Mouse (Mus musculus): ENCODE measurements around the gene Ccdc120. TPM values are rescaled to one million over a fixed set of nuclear protein-coding genes. Genes with fewer than 3 reads are reported as not detected.

Gene Ccdc120
- polyA plus RNA-seq, 1 experiment from 2014 or later = 4.1 TPM

- Histone ChIP-seq H3K4me2 (ENCODE audit: low read depth, low read length) (no peak overlapping the region), H3K27me3 (ENCODE audit: control insufficient read depth, insufficient read depth, low read length) (no peaks in the 10 kb centered on the region), H3K27ac (ENCODE audit: low read length) (no peak overlapping the region), H3K9me3 (replicated peaks; ENCODE audit: control insufficient read depth, low read length) (no peaks in the 10 kb centered on the region), H3K4me3 (ENCODE audit: low read length) (no peak overlapping the region), H3K36me3 (ENCODE audit: control insufficient read depth, insufficient read depth) (no peaks in the 10 kb centered on the region), H3K4me1 (ENCODE audit: control insufficient read depth, insufficient read depth, low read length) (no peaks in the 10 kb centered on the region), H3K9ac (ENCODE audit: low read length) (no peak overlapping the region)
- no peak for ATAC-seq (replicated peaks; ENCODE audit: extremely low read depth, insufficient read depth, low FRiP score)
- WGBS = 49% methylated on average over 3 of the region's 3 CpGs
Observed at GRCm38 (mm10) chrX:7690486-7690885, 60.2 kb downstream of the Ccdc120 start.

GRCm38 (mm10) chrX:7688321-7688720 is 62.4 kb downstream of the Ccdc120 start:
- 88% methylated on average over 2 of the region's 2 CpGs for WGBS
- no peak overlapping the region for H3K9ac ChIP-seq (ENCODE audit: low read length)
- ATAC-seq (replicated peaks; ENCODE audit: extremely low read depth, insufficient read depth, low FRiP score) = no peak
- H3K27ac ChIP-seq (ENCODE audit: low read length) = no peak overlapping the region
- H3K4me3 ChIP-seq (ENCODE audit: low read length) = no peak overlapping the region
- H3K4me1 ChIP-seq (ENCODE audit: control insufficient read depth, insufficient read depth, low read length) = no peaks in the 10 kb centered on the region
- H3K27me3 ChIP-seq (ENCODE audit: control insufficient read depth, insufficient read depth, low read length) = no peaks in the 10 kb centered on the region; the same call in 1 of the 2 replicates
- no peaks in the 10 kb centered on the region for H3K36me3 ChIP-seq (ENCODE audit: control insufficient read depth, insufficient read depth)
- H3K9me3 ChIP-seq (replicated peaks; ENCODE audit: control insufficient read depth, low read length) = no peaks in the 10 kb centered on the region
- no peak overlapping the region for H3K4me2 ChIP-seq (ENCODE audit: low read depth, low read length)

Other genes starting within 250 kb of the Ccdc120 start
- gene Foxp3, start 177.3 kb downstream of the Ccdc120 start, polyA plus RNA-seq (2015; fragmentation: Nextera tagmentation; extraction: Ambion mirVana) = 0.06 and 0.12 TPM in 2 replicates
- 1.2 and 1.8 TPM in 2 replicates for gene Ppp1r3f, start 176.6 kb downstream of the Ccdc120 start, polyA plus RNA-seq (2015; fragmentation: Nextera tagmentation; extraction: Ambion mirVana)
- 20.8 and 23.0 TPM in 2 replicates for gene Ccdc22, start 145.4 kb downstream of the Ccdc120 start, polyA plus RNA-seq (2015; fragmentation: Nextera tagmentation; extraction: Ambion mirVana)
- not detected in 2 replicates for gene Cacna1f, start 143.8 kb downstream of the Ccdc120 start, polyA plus RNA-seq (2015; fragmentation: Nextera tagmentation; extraction: Ambion mirVana)
- 0.95 and 1.4 TPM in 2 replicates for gene Syp, start 112.4 kb downstream of the Ccdc120 start, polyA plus RNA-seq (2015; fragmentation: Nextera tagmentation; extraction: Ambion mirVana)
- gene Prickle3, start 93.6 kb downstream of the Ccdc120 start, polyA plus RNA-seq (2015; fragmentation: Nextera tagmentation; extraction: Ambion mirVana) = 10.0 and 10.5 TPM in 2 replicates
- 142 and 150 TPM in 2 replicates for gene Plp2, start 79.5 kb downstream of the Ccdc120 start, polyA plus RNA-seq (2015; fragmentation: Nextera tagmentation; extraction: Ambion mirVana)
- 0.60 and 1.1 TPM in 2 replicates for gene Magix, start 69.7 kb downstream of the Ccdc120 start, polyA plus RNA-seq (2015; fragmentation: Nextera tagmentation; extraction: Ambion mirVana)
- 33.2 and 33.5 TPM in 2 replicates for gene Gpkow, start 53.8 kb downstream of the Ccdc120 start, polyA plus RNA-seq (2015; fragmentation: Nextera tagmentation; extraction: Ambion mirVana)
- 31.5 and 35.3 TPM in 2 replicates for gene Wdr45, start 36.6 kb downstream of the Ccdc120 start, polyA plus RNA-seq (2015; fragmentation: Nextera tagmentation; extraction: Ambion mirVana)
- not detected in 2 replicates for gene Gm45208, start 28.7 kb downstream of the Ccdc120 start, polyA plus RNA-seq (2015; fragmentation: Nextera tagmentation; extraction: Ambion mirVana)
- gene Praf2, start 22.5 kb downstream of the Ccdc120 start, polyA plus RNA-seq (2015; fragmentation: Nextera tagmentation; extraction: Ambion mirVana) = 32.4 and 34.0 TPM in 2 replicates
- 19.1 TPM in 2 replicates for gene Tfe3, start 11.7 kb upstream of the Ccdc120 start, polyA plus RNA-seq (2015; fragmentation: Nextera tagmentation; extraction: Ambion mirVana)
- 29.8 and 30.7 TPM in 2 replicates for gene Gripap1, start 38.9 kb upstream of the Ccdc120 start, polyA plus RNA-seq (2015; fragmentation: Nextera tagmentation; extraction: Ambion mirVana)
- 0.46 and 0.54 TPM in 2 replicates for gene Kcnd1, start 71.4 kb upstream of the Ccdc120 start, polyA plus RNA-seq (2015; fragmentation: Nextera tagmentation; extraction: Ambion mirVana)
- 27.1 and 27.4 TPM in 2 replicates for gene Otud5, start 90.5 kb upstream of the Ccdc120 start, polyA plus RNA-seq (2015; fragmentation: Nextera tagmentation; extraction: Ambion mirVana)
- 6.1 and 6.4 TPM in 2 replicates for gene Pim2, start 127.4 kb upstream of the Ccdc120 start, polyA plus RNA-seq (2015; fragmentation: Nextera tagmentation; extraction: Ambion mirVana)
- 28.9 and 30.5 TPM in 2 replicates for gene Slc35a2, start 133.1 kb upstream of the Ccdc120 start, polyA plus RNA-seq (2015; fragmentation: Nextera tagmentation; extraction: Ambion mirVana)
- 74.7 and 82.7 TPM in 2 replicates for gene Pqbp1, start 148.4 kb upstream of the Ccdc120 start, polyA plus RNA-seq (2015; fragmentation: Nextera tagmentation; extraction: Ambion mirVana)
- gene Timm17b, start 148.5 kb upstream of the Ccdc120 start, polyA plus RNA-seq (2015; fragmentation: Nextera tagmentation; extraction: Ambion mirVana) = 114 and 122 TPM in 2 replicates
- not detected in 2 replicates for gene Gm10491, start 156.9 kb upstream of the Ccdc120 start, polyA plus RNA-seq (2015; fragmentation: Nextera tagmentation; extraction: Ambion mirVana)
- gene Gm10490, start 158.6 kb upstream of the Ccdc120 start, polyA plus RNA-seq (2015; fragmentation: Nextera tagmentation; extraction: Ambion mirVana) = not detected in 2 replicates
- 0.32 and 0.42 TPM in 2 replicates for gene Pcsk1n, start 168.9 kb upstream of the Ccdc120 start, polyA plus RNA-seq (2015; fragmentation: Nextera tagmentation; extraction: Ambion mirVana)
- not detected in 2 replicates for gene Eras, start 177.7 kb upstream of the Ccdc120 start, polyA plus RNA-seq (2015; fragmentation: Nextera tagmentation; extraction: Ambion mirVana)
- gene Hdac6, start 197.0 kb upstream of the Ccdc120 start, polyA plus RNA-seq (2015; fragmentation: Nextera tagmentation; extraction: Ambion mirVana) = 26.1 and 26.7 TPM in 2 replicates
- 1.1 and 1.4 TPM in 2 replicates for gene Gata1, start 227.2 kb upstream of the Ccdc120 start, polyA plus RNA-seq (2015; fragmentation: Nextera tagmentation; extraction: Ambion mirVana)